Mouse (Mus musculus): Measurements from ENCODE around the gene Sgsh.
A peak's percentile ranks its signal among the peaks of the same experiment; 100 is the strongest.

Sgsh gene

DNA sequence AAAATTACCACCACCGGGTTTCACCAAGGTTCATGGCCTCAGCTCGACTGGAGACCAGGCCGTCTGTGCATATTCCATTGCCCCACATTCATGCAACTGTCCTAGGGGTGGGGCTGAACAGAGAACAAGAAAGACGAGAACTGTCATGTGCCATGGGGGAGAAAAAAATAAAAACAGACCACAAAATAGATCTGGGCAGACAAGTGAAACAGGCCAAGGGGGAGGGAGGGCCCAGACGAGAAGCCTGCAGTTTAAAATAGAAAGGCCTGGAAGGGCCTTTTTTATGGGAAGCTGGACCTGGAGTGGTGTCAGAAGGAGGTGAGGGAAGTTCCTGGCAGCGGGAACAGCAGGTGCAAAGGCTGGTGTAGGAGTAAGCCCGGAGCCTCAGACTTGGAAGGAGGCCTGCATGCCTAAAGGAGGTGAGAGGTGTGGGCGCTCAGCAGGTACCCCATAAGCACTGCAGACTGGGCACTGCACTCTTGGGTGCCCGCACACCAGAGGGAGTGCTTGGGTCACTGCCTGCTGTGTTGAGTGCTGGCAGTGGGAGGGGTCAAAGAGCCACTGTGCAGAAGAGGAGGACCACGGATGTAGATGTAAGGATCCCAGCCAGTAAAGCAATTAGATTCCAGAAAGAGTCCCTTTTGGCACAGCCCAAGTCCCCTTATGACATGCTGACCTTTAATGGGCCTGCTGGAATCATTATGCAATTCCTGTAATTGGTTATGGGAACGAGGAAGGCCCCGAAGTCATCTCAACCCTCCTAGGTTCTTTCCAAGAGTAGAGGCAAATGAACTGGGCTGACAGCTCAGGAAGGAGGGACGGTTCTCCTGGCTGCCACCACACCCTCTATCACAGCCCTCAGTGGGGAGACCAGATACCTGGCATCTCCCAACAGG, 48.3 kb downstream of the Sgsh start:
- no peak for DNase-seq (ENCODE audit: low spot score)

DNA sequence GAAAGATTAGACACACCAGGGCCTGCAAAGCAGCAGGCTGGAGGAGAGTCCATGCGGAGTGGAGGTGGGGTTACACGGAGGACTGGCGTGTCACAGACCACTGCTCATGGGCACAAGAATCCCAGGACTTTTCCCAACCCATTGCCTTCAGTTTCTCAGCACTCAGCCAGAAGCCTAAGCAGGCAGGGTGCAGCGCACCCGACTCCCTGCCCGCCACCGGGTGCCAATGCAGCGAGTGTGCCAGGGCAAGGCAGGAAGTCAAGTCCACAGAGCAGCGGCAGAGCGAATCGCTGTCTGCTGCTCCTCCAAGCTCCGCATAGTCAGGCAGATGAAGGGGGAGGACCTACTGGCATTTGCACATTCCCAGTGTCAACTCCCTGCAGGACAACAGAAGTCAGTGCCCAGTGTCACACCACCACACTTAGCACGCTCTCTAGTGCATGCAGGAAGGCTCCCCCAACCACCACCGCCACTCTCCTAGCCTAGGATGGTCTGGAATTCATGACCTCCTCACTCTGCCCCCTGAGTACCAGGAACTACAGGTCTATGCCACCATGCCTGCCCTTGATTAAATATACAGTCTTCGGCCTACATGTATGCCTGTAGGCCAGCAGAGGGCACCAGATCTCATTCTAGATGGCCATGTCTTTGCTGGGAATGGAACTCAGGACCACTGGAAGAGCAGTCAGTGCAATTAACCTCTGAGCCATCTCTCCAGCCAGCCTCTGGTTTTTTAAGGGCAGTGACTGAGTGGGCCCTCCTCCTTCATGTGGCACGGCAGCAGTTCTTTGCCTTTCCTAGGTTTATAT, 50.2 kb downstream of the Sgsh start:
- no peak for DNase-seq (ENCODE audit: low spot score)

DNA sequence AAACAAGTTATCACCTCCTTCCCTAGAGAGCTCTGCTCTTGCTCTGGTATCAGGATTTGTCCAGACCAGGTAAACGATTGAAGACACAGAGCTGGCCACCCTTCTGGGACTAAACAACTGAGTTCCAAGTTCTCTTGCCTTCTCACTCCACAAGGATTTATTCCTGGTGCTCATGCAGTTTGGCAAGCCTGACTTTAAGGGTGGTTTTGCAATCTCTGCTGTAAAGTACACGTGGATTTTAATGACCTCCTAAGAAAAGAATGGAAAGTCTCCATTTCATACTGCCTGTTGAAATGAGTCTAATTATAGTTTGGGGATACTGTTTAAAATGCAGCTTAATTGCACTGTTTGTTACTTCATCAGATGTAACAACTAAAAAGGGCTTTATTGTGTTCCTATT, 54.4 kb downstream of the Sgsh start:
- DNase-seq (ENCODE audit: low spot score) = no peak

DNA sequence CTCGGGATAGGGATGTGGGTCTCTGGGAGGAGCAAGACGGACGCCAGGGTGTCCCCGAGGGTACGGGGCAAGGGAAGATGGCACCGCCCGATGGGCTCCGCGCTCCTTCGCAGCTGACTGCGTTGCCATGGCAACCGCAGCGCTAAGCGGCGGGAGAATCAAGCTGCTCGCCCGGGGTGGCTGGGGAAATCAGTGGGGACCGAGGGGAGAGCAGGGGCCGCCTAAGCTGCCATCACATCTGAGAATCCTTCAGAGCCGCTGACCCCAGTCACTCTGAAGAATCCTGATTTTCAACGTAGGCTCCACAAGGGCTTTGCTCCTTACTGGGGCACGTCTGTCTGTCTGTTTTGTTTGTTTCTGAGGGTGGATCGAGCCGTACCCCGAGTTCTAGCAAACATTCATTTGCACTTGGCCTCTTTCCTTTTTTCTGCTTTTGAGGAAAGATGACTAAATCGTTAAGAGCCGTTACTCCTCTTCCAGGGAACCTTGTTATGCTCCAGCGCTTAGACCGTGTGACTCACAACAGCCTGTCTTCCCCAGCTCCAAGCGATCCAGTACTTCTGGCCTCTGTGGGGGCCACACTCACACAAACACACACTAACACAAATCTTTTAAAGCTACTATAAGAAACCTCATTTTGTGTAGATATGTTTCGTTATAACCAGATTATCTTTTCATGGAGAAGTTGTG, 54.9 kb downstream of the Sgsh start:
- DNase-seq (ENCODE audit: low spot score) = no peak

DNA sequence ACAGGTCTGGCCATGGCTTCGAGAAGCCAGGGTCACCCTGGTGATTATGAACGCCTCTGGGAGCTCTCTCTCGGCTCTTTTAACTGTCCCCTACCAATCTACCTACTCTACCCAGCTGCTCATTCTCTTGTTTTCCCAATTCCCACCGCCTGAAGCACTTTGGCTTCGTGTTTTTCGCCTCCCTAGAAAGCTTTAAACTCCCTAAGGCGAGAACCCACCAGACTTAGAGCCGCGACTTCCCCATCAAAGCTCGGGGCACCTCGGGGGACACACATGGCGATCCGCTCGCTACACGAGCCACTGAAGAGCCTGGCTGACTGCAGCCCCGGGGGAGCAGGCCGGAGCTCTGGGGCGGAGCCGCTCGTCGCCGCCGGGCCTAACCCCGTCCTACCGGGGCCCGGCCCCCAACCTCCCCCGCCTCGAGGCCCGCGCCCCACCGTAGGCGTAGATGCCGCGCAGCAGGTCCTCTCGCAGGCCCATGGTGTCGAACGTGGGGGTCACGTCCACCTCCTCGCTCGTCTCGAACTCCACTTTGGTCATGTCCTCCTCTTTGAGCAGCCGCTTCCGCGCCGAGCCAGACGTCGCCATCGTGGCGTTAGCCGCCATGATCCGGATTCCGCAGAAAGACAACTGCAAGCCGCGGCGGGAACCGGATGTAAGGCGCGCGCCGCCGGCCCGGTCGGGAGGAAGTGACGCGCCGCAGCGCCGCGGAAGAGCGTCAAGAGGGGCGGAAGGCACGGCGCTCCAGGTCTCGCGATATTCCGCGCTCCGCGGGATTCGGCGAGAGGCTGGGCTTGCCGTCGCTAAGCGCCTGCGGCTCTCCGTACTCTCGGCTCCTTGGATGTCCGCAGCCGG, 55.7 kb downstream of the Sgsh start, which contains the start of gene Eif4a3:
Gene Eif4a3, minus strand, starts transcription at position 699 of the 855 bp plus-strand sequence.
- DNase-seq (ENCODE audit: low spot score) = peak; percentile 97

DNA sequence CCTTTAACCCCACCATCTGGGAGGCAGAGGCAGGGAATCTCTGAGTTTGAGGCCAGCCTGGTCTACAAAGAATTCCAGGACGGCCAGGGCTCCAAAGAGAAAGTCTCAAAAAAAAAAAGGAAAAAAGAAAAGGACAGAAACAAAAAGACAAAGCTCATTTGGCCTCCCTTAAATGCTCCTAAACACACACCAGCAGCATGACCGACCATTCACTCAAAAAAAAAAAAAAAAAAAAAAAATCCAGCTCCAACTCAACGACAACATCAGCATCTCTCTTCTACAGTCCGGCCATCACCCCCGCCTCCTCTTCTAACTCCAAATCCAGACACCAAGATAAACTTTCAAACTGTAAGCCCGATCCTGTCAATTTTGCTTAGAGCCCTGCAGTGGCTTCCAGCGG, 56.4 kb downstream of the Sgsh start:
- no peak for DNase-seq (ENCODE audit: low spot score)

DNA sequence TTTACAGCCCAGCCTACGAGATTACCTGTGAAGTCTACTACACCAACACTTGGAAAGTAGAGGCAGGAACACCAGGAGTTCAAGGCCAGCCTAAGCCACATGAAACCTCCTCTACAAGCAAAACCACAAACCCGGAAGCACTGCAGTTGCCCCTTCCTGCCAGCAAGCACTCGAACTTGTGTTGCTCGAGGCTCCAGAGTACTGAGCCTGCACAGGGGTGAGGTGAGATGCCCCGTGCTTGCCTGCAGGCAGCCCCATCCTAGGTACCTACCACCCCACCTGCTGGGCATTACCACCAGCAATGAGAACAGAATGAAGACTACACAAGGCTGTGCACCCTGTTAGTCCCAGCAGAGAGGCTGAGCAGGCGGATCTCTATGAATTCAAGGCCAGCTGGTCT, 57.3 kb downstream of the Sgsh start:
- DNase-seq (ENCODE audit: low spot score) = no peak
